Mouse (Mus musculus): ENCODE data around the gene Cpe.

DNA sequence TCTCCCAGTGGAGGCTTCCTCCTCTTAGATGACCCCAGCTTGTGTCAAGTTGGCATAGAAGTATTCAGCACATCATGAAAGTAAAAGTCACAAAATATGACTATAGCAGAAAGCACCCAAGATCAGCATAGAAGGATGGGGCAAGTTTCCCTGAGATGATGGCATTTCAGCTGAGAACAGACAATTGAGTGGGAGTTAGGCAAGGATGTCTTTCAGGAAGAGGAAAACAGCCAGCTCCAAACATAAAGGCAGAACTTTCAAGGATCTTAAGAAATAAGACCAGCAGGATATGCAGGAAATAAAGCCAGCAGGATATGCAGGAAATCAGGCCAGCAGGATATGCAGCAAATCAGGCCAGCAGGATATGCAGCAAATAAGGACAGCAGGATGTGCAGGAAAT lies 40.6 kb downstream of the Cpe start:
- TF ChIP-seq CTCF (IDR thresholded peaks at IDR 0.05; ENCODE audit: low read depth, low read length): no peak
- TF ChIP-seq POLR2A (IDR thresholded peaks at IDR 0.05; ENCODE audit: extremely low read depth, insufficient read depth, low read length): no peak

Measured in liver, adult 2 months (tissue).